Mouse (Mus musculus) liver, postnatal 0 days (tissue): Measurements from ENCODE around the gene Hbq1a. TPM values are rescaled to one million over a fixed set of nuclear protein-coding genes. Genes with fewer than 3 reads are reported as not detected.
"Not testable (repeated sequence)": the region's sequence is repeated elsewhere in the genome, so short reads cannot be mapped to it uniquely, and the experiment has no call there.

ENCODE experiments used
- ATAC-seq: fragments of 200-750 bp; cut with Nextera tagmentation; 2 replicates; pipeline ENCODE4 v1.8.0; 2017; ENCODE audit warnings: mild to moderate bottlenecking, moderate library complexity
- DNase-seq: peaks from one replicate; pipeline ENCODE4 v3.0.0-alpha.2; 2016
- H3K27ac ChIP-seq: fragments of 300-500 bp; sonication (generic); 2 replicates; pipeline ENCODE4 v1.5.1; 2014; ENCODE audit warnings: antibody characterized with exemption, moderate library complexity, mild to moderate bottlenecking, low read depth
- H3K27me3 ChIP-seq: fragments of 300-500 bp; sonication (generic); 2 replicates; pipeline ENCODE4 v1.6.1; 2014; ENCODE audit warnings: low read length, control low read depth, mixed read lengths; ENCODE audit not compliant: insufficient read depth
- H3K36me3 ChIP-seq: fragments of 300-500 bp; sonication (generic); replicated peaks from 2 replicates; pipeline ENCODE4 v1.6.1; 2014; ENCODE audit warnings: mild to moderate bottlenecking, control low read depth, low read length, moderate library complexity, mixed read lengths; ENCODE audit not compliant: insufficient read depth
- H3K4me1 ChIP-seq: fragments of 300-500 bp; sonication (generic); 2 replicates; pipeline ENCODE4 v1.6.1; 2014; ENCODE audit warnings: antibody characterized with exemption, mild to moderate bottlenecking, control low read depth; ENCODE audit not compliant: insufficient read depth
- H3K4me2 ChIP-seq: fragments of 300-500 bp; sonication (generic); 2 replicates; pipeline ENCODE4 v1.6.1; 2014; ENCODE audit warnings: low read depth, mild to moderate bottlenecking, low read length, moderate library complexity, mixed read lengths
- H3K4me3 ChIP-seq: fragments of 300-500 bp; sonication (generic); 2 replicates; pipeline ENCODE4 v1.5.1; 2014; ENCODE audit warnings: low read depth, low read length
- H3K9ac ChIP-seq: fragments of 300-500 bp; sonication (generic); replicated peaks from 2 replicates; pipeline ENCODE4 v1.6.1; 2014; ENCODE audit warnings: mild to moderate bottlenecking, moderate library complexity
- H3K9me3 ChIP-seq: fragments of 300-500 bp; sonication (generic); 2 replicates; pipeline ENCODE4 v1.6.1; 2016; ENCODE audit warnings: mild to moderate bottlenecking, control low read depth, low read length, mixed read lengths
- CTCF ChIP-seq: sonication (generic); IDR thresholded peaks from 2 replicates; pipeline ENCODE4 v1.5.1; 2016; ENCODE audit warnings: antibody characterized with exemption, low read depth
- EP300 ChIP-seq: IDR thresholded peaks from 2 replicates; pipeline ENCODE4 v1.6.1; 2016; ENCODE audit warnings: antibody characterized with exemption, low read depth, mild to moderate bottlenecking
- WGBS: fragments of 180-500 bp; shearing (Covaris S2); extraction: QIAGEN DNeasy Blood & Tissue Kit; methylation state at CpG from one replicate; pipeline ENCODE4 v1.1.7; 2014; ENCODE audit not compliant: insufficient replicate concordance; 5-methylcytosine and 5-hydroxymethylcytosine counted together
- polyA plus RNA-seq: library from polyadenylated mRNA; unstranded; fragments of >200 nt; fragmentation: Nextera tagmentation; extraction: Ambion mirVana; gene quantifications from 2 replicates; pipeline ENCODE4 v1.2.1, GENCODE M21; 2015

The Hbq1a gene
- polyA plus RNA-seq, 1 experiment from 2014 or later: 3.0 TPM

DNA sequence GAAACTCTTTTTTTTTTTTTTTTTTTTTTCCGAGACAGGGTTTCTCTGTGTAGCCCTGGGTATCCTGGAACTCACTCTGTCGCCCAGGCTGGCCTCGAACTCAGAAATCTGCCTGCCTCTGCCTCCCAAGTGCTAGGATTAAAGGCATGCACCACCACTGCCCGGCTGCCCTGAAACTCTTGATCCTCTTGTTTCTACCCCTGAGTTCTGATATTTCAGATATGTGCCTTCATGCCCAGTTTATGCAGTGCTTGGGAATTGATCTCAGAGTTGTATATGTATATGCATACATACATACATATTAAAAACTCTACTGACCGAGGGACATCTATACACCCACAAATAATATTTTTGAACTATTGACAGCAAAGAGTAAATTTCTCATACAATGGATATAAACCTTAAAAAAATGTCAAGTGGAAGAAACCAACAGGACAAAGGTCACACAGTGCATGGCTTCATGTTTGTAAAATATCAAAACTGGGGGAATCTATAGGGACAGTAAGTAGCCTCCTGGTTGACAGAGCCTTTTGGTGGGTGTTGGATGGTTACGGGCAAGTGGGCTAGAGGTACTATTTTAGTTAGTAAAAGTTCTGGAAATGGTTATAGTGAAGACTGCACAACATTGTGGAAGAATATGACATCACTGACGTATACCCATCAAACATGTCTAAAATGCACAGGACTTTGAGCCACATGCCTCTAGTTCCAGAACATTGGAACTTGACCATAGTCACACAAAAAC is 14.7 kb upstream of the Hbq1a start:
- Histone ChIP-seq H3K36me3 (no peaks in the 10 kb centered on the region), H3K4me2 (peak overlapping the region; percentile 13; the same call in 1 of the 2 replicates), H3K9ac (peak overlapping the region; percentile 50), H3K9me3 (no peaks in the 10 kb centered on the region), H3K27me3 (0 out of 2 replicates have a peak, but pooled peaks cover 3% of the 10 kb centered on the region), H3K4me1 (peaks cover 15% of the 10 kb centered on the region), H3K4me3 (peak overlapping the region; percentile 25), H3K27ac (peak overlapping the region; percentile 85)
- peak; percentile 56 for ATAC-seq
- 58% methylated on average over 7 of the region's 7 CpGs for WGBS
- peak; percentile 52 for DNase-seq
- peak; percentile 31 for TF ChIP-seq EP300
- TF ChIP-seq CTCF: no peak

DNA sequence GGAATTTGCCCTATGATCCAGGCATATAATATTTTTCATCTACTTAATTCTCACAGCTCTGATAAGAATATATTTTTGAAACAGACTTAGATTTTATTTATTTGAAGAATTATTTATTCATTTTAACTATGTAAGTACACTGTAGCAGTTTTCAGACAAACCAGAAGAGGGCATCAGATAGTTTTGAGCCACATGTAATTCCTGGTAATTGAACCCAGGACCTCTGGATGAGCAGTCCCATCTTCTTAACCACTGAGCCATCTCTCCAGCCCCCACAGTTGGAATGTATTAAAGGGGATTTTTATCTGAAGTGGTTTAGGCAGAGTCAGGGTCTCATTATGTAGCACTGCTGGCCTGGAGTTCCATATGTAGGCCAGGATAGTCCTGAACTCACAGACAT is 14.0 kb upstream of the Hbq1a start:
- not testable (repeated sequence) for H3K4me2 ChIP-seq, H3K9me3 ChIP-seq, H3K9ac ChIP-seq, DNase-seq, H3K36me3 ChIP-seq, H3K4me3 ChIP-seq, H3K27me3 ChIP-seq
- TF ChIP-seq CTCF: peak; percentile 41
- Histone ChIP-seq H3K4me1 (peaks cover 11% of the 10 kb centered on the region), H3K27ac (peak overlapping the region; percentile 85)
- peak; percentile 15 for ATAC-seq

DNA sequence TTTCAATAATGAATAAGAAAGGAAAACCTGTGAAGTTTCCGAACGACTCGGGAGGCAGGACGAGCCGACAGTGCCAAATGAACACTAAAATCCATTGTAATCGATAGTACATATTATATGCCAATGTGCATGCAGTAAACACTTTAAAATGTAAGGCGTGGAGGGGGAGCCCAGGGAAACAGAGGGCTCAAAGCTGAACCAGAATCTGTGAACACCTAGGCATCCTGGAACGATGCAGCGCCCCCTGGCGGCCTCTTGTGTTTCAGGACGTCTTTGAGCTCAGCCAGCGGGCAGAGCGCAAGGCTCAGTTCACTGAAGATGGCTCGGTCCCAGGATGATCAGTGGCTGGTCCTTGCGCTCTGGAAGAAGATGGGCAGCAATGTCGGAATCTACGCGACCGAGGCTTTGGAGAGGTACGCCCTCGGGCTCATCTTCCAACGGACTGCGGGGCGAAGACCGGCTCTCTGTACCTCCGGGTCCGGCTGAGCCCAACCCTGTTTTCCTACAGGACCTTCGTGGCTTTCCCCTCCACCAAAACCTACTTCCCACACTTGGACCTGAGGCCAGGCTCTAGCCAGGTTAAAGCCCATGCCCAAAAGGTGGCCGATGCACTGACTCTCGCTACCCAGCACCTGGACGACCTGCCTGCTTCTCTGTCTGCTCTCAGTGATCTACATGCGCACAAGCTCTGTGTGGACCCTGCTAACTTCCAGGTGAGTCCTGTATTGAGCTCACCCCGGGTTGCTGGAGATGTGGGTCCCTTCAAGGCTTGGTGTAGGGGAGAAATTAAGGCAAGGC is 13.0 kb upstream of the Hbq1a start, which contains the start of gene Hbq1b:
Gene Hbq1b, plus strand, starts transcription at position 271 of the 798 bp plus-strand sequence.
- not testable (repeated sequence) for H3K4me1 ChIP-seq, H3K27me3 ChIP-seq, H3K9me3 ChIP-seq, H3K36me3 ChIP-seq
- DNase-seq: peak; percentile 80
- TF ChIP-seq EP300 (peak; percentile 69), CTCF (peak; percentile 88)
- Histone ChIP-seq H3K4me3 (peak within 1 kb of the TSS; percentile 39), H3K4me2 (peak within 1 kb of the TSS; percentile 72), H3K9ac (peak within 1 kb of the TSS; percentile 62), H3K27ac (peak within 1 kb of the TSS; percentile 76)
- peak; percentile 24 for ATAC-seq
- 19% methylated on average over 30 of the region's 33 CpGs for WGBS

DNA sequence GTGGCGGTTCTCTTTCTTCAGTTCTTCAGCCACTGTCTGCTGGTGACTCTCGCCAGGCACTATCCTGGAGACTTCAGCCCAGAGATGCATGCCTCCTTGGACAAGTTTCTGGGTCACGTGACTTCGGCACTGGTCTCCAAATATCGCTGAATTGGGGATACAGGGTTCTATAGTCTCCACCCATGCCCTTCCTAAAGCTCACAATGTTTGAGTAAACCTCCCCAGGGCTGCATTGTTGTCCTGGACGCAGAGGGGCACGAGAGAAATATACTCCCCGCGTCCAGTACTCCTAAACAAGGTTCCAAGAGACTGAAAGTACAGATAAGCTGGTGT is 12.4 kb upstream of the Hbq1a start:
- H3K4me3 ChIP-seq: peak overlapping the region; percentile 39

DNA sequence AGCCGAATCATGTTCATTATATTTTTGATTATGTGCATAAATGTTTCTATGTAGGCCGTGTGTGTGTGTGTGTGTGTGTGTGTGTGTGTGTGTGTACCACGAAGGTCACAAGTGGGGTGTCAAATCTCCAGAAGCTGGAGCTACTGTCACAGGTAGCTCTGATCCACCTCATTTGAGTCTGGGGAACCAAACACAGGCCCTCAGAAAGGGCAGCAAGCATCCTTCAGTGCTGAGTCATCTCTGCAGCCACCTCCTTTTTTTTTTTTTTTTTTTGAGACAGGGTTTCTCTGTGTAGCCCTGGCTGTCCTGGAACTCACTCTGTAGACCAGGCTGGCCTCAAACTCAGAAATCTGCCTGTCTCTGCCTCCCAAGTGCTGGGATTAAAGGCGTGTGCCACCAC is 7.0 kb upstream of the Hbq1a start:
- not testable (repeated sequence) for H3K36me3 ChIP-seq, ATAC-seq, H3K4me3 ChIP-seq, DNase-seq, H3K27me3 ChIP-seq, H3K9me3 ChIP-seq
- H3K9ac ChIP-seq: peak overlapping the region; percentile 55; the same call in 1 of the 2 replicates
- peak overlapping the region; percentile 90 for H3K27ac ChIP-seq
- H3K4me2 ChIP-seq: peak overlapping the region; percentile 46; the same call in 1 of the 2 replicates
- 0 out of 2 replicates have a peak, but pooled peaks have one; percentile 35 for TF ChIP-seq EP300
- H3K4me1 ChIP-seq: peaks cover 10% of the 10 kb centered on the region
- 69% methylated on average over 4 of the region's 4 CpGs for WGBS

More for the DNA sequence above, 12.4 kb upstream of the Hbq1a start:
- peak overlapping the region; percentile 76 for H3K27ac ChIP-seq
- H3K36me3 ChIP-seq: 0 out of 2 replicates have a peak, but pooled peaks cover 2% of the 10 kb centered on the region
- TF ChIP-seq EP300 (no peak), CTCF (no peak)
- no peaks in the 10 kb centered on the region for H3K9me3 ChIP-seq
- ATAC-seq (no peak), DNase-seq (no peak)
- H3K4me1 ChIP-seq: no peaks in the 10 kb centered on the region; the same call in 1 of the 2 replicates
- H3K9ac ChIP-seq: peak overlapping the region; percentile 62
- peak overlapping the region; percentile 72 for H3K4me2 ChIP-seq
- H3K27me3 ChIP-seq: 0 out of 2 replicates have a peak, but pooled peaks cover 3% of the 10 kb centered on the region
- WGBS: 59% methylated on average over 9 of the region's 9 CpGs

DNA sequence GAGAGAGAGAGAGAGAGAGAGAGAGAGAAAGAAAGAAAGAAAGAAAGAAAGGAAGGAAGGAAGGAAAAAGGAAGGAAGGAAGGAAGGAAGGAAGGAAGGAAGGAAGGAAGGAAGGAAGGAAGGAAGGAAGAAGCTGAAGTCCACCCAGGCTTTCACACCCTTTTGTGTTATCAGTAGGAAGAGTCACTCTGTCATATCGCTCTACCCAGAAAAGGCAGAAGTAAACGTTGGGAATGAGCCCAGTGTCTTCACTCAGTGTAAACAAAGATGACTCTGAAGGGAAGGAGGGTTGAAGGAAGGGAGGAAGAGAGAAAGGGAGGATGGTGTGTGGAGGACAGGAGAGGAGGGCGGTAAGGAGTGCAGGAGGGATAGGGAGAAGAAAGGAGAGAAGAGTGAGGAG is 6.4 kb upstream of the Hbq1a start:
- peak; percentile 88 for TF ChIP-seq EP300
- not testable (repeated sequence) for H3K9me3 ChIP-seq, DNase-seq, H3K27me3 ChIP-seq, H3K36me3 ChIP-seq, H3K4me3 ChIP-seq
- H3K4me2 ChIP-seq: peak overlapping the region; percentile 55
- H3K9ac ChIP-seq: peak overlapping the region; percentile 55; the same call in 1 of the 2 replicates
- 47% methylated on average over 3 of the region's 3 CpGs for WGBS
- H3K27ac ChIP-seq: peak overlapping the region; percentile 90
- H3K4me1 ChIP-seq: peaks cover 10% of the 10 kb centered on the region
- peak; percentile 12 for ATAC-seq

DNA sequence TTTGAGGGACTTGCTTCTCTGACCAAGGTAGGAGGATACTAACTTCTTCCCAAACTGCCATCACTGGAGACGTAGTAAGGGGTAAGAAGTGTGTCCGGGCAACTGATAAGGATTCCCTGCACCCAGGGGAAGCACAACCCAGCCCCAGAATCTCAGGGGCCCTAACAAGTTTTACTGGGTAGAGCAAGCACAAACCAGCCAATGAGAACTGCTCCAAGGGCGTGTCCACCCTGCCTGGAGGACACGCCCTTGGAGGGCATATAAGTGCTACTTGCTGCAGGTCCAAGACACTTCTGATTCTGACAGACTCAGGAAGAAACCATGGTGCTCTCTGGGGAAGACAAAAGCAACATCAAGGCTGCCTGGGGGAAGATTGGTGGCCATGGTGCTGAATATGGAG is 3.7 kb upstream of the Hbq1a start, which contains the start of gene Hba-a2:
Gene Hba-a2, plus strand, starts transcription at position 287 of the 400 bp plus-strand sequence.
- no CpG with 5 or more reads among the region's 4 CpGs for WGBS
- H3K36me3 ChIP-seq, H3K9me3 ChIP-seq, DNase-seq, H3K27me3 ChIP-seq: not testable (repeated sequence)
- H3K4me2 ChIP-seq: peak within 1 kb of the TSS; percentile 55
- ATAC-seq: peak; percentile 88
- peak within 1 kb of the TSS; percentile 60 for H3K9ac ChIP-seq
- peak within 1 kb of the TSS; percentile 90 for H3K27ac ChIP-seq
- H3K4me1 ChIP-seq: peaks cover 10% of the 10 kb centered on the region
- peak within 1 kb of the TSS; percentile 43 for H3K4me3 ChIP-seq

DNA sequence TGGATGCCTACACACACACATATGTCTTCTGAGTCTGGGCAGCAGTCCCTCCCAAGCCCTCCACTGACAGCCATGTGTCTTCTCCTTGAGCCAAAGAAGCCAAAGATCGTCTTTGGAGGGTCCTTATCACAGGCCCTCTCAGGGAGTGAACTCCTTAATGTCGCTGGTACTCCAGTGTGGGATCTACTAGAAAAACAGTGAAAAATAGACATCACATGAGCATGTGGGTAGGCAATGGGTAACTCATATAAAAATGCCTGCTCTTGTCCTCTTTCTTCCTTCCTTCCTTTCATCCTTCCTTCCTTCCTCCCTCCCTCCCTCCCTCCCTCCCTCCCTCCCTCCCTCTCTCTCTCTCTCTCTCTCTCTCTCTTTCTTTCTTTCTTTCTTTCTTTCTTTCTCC is 2.5 kb upstream of the Hbq1a start:
- H3K27ac ChIP-seq: peak overlapping the region; percentile 66
- peaks cover 10% of the 10 kb centered on the region for H3K4me1 ChIP-seq
- not testable (repeated sequence) for H3K27me3 ChIP-seq, H3K9me3 ChIP-seq, H3K36me3 ChIP-seq, DNase-seq, ATAC-seq
- peak overlapping the region; percentile 43 for H3K4me3 ChIP-seq
- 40% methylated on average over 2 of the region's 2 CpGs for WGBS
- peak overlapping the region; percentile 60; the same call in 1 of the 2 replicates for H3K9ac ChIP-seq
- H3K4me2 ChIP-seq: peak overlapping the region; percentile 44; the same call in 1 of the 2 replicates
